Mouse (Mus musculus): ENCODE results near the gene Lgi4. TPM values are rescaled to one million over a fixed set of nuclear protein-coding genes. Genes with fewer than 3 reads are reported as not detected.

Lgi4 gene
- polyA plus RNA-seq, 1 experiment from 2014 or later, result 0.58 TPM

GRCm38 (mm10) chr7:31040281-31041022 is 18.7 kb upstream of the Lgi4 start:
- no peaks in the 10 kb centered on the region for H3K9me3 ChIP-seq
- no peaks in the 10 kb centered on the region for H3K36me3 ChIP-seq
- no peak overlapping the region for H3K4me3 ChIP-seq
- H3K4me2 ChIP-seq, result no peak overlapping the region
- 76% methylated on average over 12 of the region's 12 CpGs for WGBS
- H3K27me3 ChIP-seq, result peaks cover 48% of the 10 kb centered on the region
- no peak overlapping the region for H3K27ac ChIP-seq
- peaks cover 17% of the 10 kb centered on the region for H3K4me1 ChIP-seq
- H3K9ac ChIP-seq, result no peak overlapping the region
- no peak for ATAC-seq (ENCODE audit: insufficient number of reproducible peaks, low FRiP score, low TSS enrichment, low read depth)

- no peaks in the 10 kb centered on the region for H3K36me3 ChIP-seq
- no peak for ATAC-seq (ENCODE audit: insufficient number of reproducible peaks, low FRiP score, low TSS enrichment, low read depth)
- no peaks in the 10 kb centered on the region for H3K9me3 ChIP-seq
- H3K4me1 ChIP-seq, result peaks cover 17% of the 10 kb centered on the region
- 32% methylated on average over 8 of the region's 8 CpGs for WGBS
- peaks cover 51% of the 10 kb centered on the region for H3K27me3 ChIP-seq
- peak overlapping the region; percentile 29; the same call in 1 of the 2 replicates for H3K4me3 ChIP-seq
- no peak overlapping the region for H3K27ac ChIP-seq
- H3K9ac ChIP-seq, result no peak overlapping the region
- peak overlapping the region; percentile 53 for H3K4me2 ChIP-seq
Measured at GRCm38 (mm10) chr7:31041023-31041407, 18.1 kb upstream of the Lgi4 start.

- peaks cover 51% of the 10 kb centered on the region for H3K27me3 ChIP-seq
- WGBS, result 3% methylated on average over 27 of the region's 28 CpGs
- H3K36me3 ChIP-seq, result no peaks in the 10 kb centered on the region
- 0 out of 2 replicates have a peak overlapping the region, but pooled peaks have one; percentile 29 for H3K9ac ChIP-seq
- no peaks in the 10 kb centered on the region for H3K9me3 ChIP-seq
- H3K27ac ChIP-seq, result no peak overlapping the region
- peak overlapping the region; percentile 29 for H3K4me3 ChIP-seq
- peaks cover 17% of the 10 kb centered on the region for H3K4me1 ChIP-seq
- H3K4me2 ChIP-seq, result peak overlapping the region; percentile 53
- ATAC-seq (ENCODE audit: insufficient number of reproducible peaks, low FRiP score, low TSS enrichment, low read depth), result no peak
Measured at GRCm38 (mm10) chr7:31041662-31042315, 17.4 kb upstream of the Lgi4 start.

GRCm38 (mm10) chr7:31042431-31042910 is 16.7 kb upstream of the Lgi4 start, which contains the start of gene Fxyd5:
TSS of gene Fxyd5 (minus strand) at chr7:31042481.
- Histone ChIP-seq H3K9me3 (no peaks in the 10 kb centered on the region), H3K4me2 (peak within 1 kb of the TSS; percentile 53), H3K36me3 (no peaks in the 10 kb centered on the region), H3K4me3 (peak within 1 kb of the TSS; percentile 29), H3K4me1 (peaks cover 17% of the 10 kb centered on the region), H3K27ac (no peak within 1 kb of the TSS), H3K27me3 (peaks cover 51% of the 10 kb centered on the region), H3K9ac (0 out of 2 replicates have a peak within 1 kb of the TSS, but pooled peaks have one; percentile 29)
- 39% methylated on average over 10 of the region's 10 CpGs for WGBS
- no peak for ATAC-seq (ENCODE audit: insufficient number of reproducible peaks, low FRiP score, low TSS enrichment, low read depth)

- H3K9me3 ChIP-seq, result no peaks in the 10 kb centered on the region
- ATAC-seq (ENCODE audit: insufficient number of reproducible peaks, low FRiP score, low TSS enrichment, low read depth), result no peak
- peaks cover 52% of the 10 kb centered on the region for H3K4me1 ChIP-seq
- H3K36me3 ChIP-seq, result no peaks in the 10 kb centered on the region
- H3K9ac ChIP-seq, result no peak overlapping the region
- H3K27me3 ChIP-seq, result peaks cover 68% of the 10 kb centered on the region
- peak overlapping the region; percentile 39 for H3K4me2 ChIP-seq
- no peak overlapping the region for H3K27ac ChIP-seq
- WGBS, result 17% methylated on average over 5 of the region's 5 CpGs
- H3K4me3 ChIP-seq, result peak overlapping the region; percentile 27
Measured at GRCm38 (mm10) chr7:31049135-31049845, 9.9 kb upstream of the Lgi4 start.

- WGBS, result 1% methylated on average over 10 of the region's 15 CpGs
Measured at GRCm38 (mm10) chr7:31049846-31050281, 9.3 kb upstream of the Lgi4 start.

GRCm38 (mm10) chr7:31050487-31050886 is 8.7 kb upstream of the Lgi4 start:
- 5% methylated on average over 6 of the region's 6 CpGs for WGBS
- peak overlapping the region; percentile 39 for H3K4me2 ChIP-seq
- H3K36me3 ChIP-seq, result no peaks in the 10 kb centered on the region
- H3K4me3 ChIP-seq, result peak overlapping the region; percentile 27
- H3K27ac ChIP-seq, result no peak overlapping the region
- H3K27me3 ChIP-seq, result peaks cover 61% of the 10 kb centered on the region
- ATAC-seq (ENCODE audit: insufficient number of reproducible peaks, low FRiP score, low TSS enrichment, low read depth), result no peak
- no peaks in the 10 kb centered on the region for H3K9me3 ChIP-seq
- H3K4me1 ChIP-seq, result peaks cover 64% of the 10 kb centered on the region
- H3K9ac ChIP-seq, result no peak overlapping the region

More at GRCm38 (mm10) chr7:31049846-31050281, 9.3 kb upstream of the Lgi4 start:
- no peak for ATAC-seq (ENCODE audit: insufficient number of reproducible peaks, low FRiP score, low TSS enrichment, low read depth)
- Histone ChIP-seq H3K4me2 (peak overlapping the region; percentile 39), H3K27ac (no peak overlapping the region), H3K9me3 (no peaks in the 10 kb centered on the region), H3K27me3 (peaks cover 67% of the 10 kb centered on the region), H3K4me1 (peaks cover 58% of the 10 kb centered on the region), H3K4me3 (peak overlapping the region; percentile 27), H3K9ac (no peak overlapping the region), H3K36me3 (no peaks in the 10 kb centered on the region)

GRCm38 (mm10) chr7:31050921-31051320 is 8.2 kb upstream of the Lgi4 start:
- Histone ChIP-seq H3K36me3 (no peaks in the 10 kb centered on the region), H3K4me1 (peaks cover 67% of the 10 kb centered on the region), H3K27ac (no peak overlapping the region), H3K9ac (no peak overlapping the region), H3K9me3 (no peaks in the 10 kb centered on the region), H3K4me3 (peak overlapping the region; percentile 27), H3K27me3 (peaks cover 58% of the 10 kb centered on the region), H3K4me2 (peak overlapping the region; percentile 39)
- 6% methylated on average over 9 of the region's 9 CpGs for WGBS
- ATAC-seq (ENCODE audit: insufficient number of reproducible peaks, low FRiP score, low TSS enrichment, low read depth), result no peak

GRCm38 (mm10) chr7:31051321-31052021 is 7.7 kb upstream of the Lgi4 start, which contains the start of gene Fxyd7:
TSS of gene Fxyd7 (minus strand) at chr7:31051467.
- H3K4me1 ChIP-seq, result peaks cover 71% of the 10 kb centered on the region
- H3K36me3 ChIP-seq, result no peaks in the 10 kb centered on the region
- ATAC-seq (ENCODE audit: insufficient number of reproducible peaks, low FRiP score, low TSS enrichment, low read depth), result no peak
- H3K9me3 ChIP-seq, result no peaks in the 10 kb centered on the region
- WGBS, result 1% methylated on average over 28 of the region's 28 CpGs
- H3K27me3 ChIP-seq, result peaks cover 58% of the 10 kb centered on the region
- H3K9ac ChIP-seq, result no peak within 1 kb of the TSS
- peak within 1 kb of the TSS; percentile 39 for H3K4me2 ChIP-seq
- H3K27ac ChIP-seq, result no peak within 1 kb of the TSS
- H3K4me3 ChIP-seq, result peak within 1 kb of the TSS; percentile 27

GRCm38 (mm10) chr7:31052251-31052635 is 6.9 kb upstream of the Lgi4 start:
- ATAC-seq (ENCODE audit: insufficient number of reproducible peaks, low FRiP score, low TSS enrichment, low read depth), result no peak
- Histone ChIP-seq H3K4me2 (peak overlapping the region; percentile 39), H3K9me3 (no peaks in the 10 kb centered on the region), H3K36me3 (no peaks in the 10 kb centered on the region), H3K27ac (0 out of 2 replicates have a peak overlapping the region, but pooled peaks have one; percentile 40), H3K9ac (0 out of 2 replicates have a peak overlapping the region, but pooled peaks have one; percentile 15), H3K4me1 (peaks cover 73% of the 10 kb centered on the region), H3K27me3 (peaks cover 58% of the 10 kb centered on the region), H3K4me3 (peak overlapping the region; percentile 27)
- 5% methylated on average over 22 of the region's 22 CpGs for WGBS
